Mouse (Mus musculus) c-Kit-positive CD71-negative TER-119-negative erythroid progenitor cells, embryonic 14.5 days (primary cell): ENCODE measurements around the gene Zic5.

Experiments used
- DNase-seq: peaks from one replicate; pipeline ENCODE4 v3.0.0-alpha.2; 2013; ENCODE audit warnings: low read depth

Gene Zic5

GRCm38 (mm10) chr14:122479461-122480109 is 14.1 kb upstream of the Zic5 start:
- DNase-seq = no peak

- DNase-seq = no peak
Observed at GRCm38 (mm10) chr14:122478574-122479011, 13.1 kb upstream of the Zic5 start.

GRCm38 (mm10) chr14:122477971-122478573 is 12.6 kb upstream of the Zic5 start:
- no peak for DNase-seq

- no peak for DNase-seq
Observed at GRCm38 (mm10) chr14:122477261-122477671, 11.8 kb upstream of the Zic5 start.

- DNase-seq = no peak
Observed at GRCm38 (mm10) chr14:122476822-122477215, 11.3 kb upstream of the Zic5 start.

- no peak for DNase-seq
Observed at GRCm38 (mm10) chr14:122476041-122476821, 10.8 kb upstream of the Zic5 start.

GRCm38 (mm10) chr14:122475557-122476040 is 10.1 kb upstream of the Zic5 start:
- DNase-seq = no peak

GRCm38 (mm10) chr14:122474891-122475556 is 9.5 kb upstream of the Zic5 start, which contains the start of gene Zic2:
Zic2 (plus strand) TSS chr14:122475435.
- DNase-seq = no peak

- DNase-seq = no peak
Observed at GRCm38 (mm10) chr14:122474041-122474890, 8.8 kb upstream of the Zic5 start.

- no peak for DNase-seq
Observed at GRCm38 (mm10) chr14:122473211-122473751, 7.8 kb upstream of the Zic5 start.

- DNase-seq = no peak
Observed at GRCm38 (mm10) chr14:122472647-122473046, 7.2 kb upstream of the Zic5 start.

- DNase-seq = no peak
Observed at GRCm38 (mm10) chr14:122472161-122472560, 6.7 kb upstream of the Zic5 start.

- DNase-seq = no peak
Observed at GRCm38 (mm10) chr14:122471449-122472085, 6.1 kb upstream of the Zic5 start.

- no peak for DNase-seq
Observed at GRCm38 (mm10) chr14:122468971-122469755, 3.7 kb upstream of the Zic5 start.

- DNase-seq = no peak
Observed at GRCm38 (mm10) chr14:122467926-122468841, 2.7 kb upstream of the Zic5 start.

GRCm38 (mm10) chr14:122466756-122467362 is 1.4 kb upstream of the Zic5 start:
- DNase-seq = no peak

- DNase-seq = no peak
Observed at GRCm38 (mm10) chr14:122465931-122466490, 534 bp upstream of the Zic5 start.

GRCm38 (mm10) chr14:122464351-122464762 is 1.1 kb downstream of the Zic5 start:
- no peak for DNase-seq
